Mouse (Mus musculus) CH12F3 (cell line): ENCODE data around the gene P2rx6.

Experiments used
- in situ Hi-C: fragments of 300-500 bp; cut with MboI; formaldehyde crosslinking; loops from 2 replicates; pipeline ENCODE4 v1.14.3; 2020; ENCODE audit warnings: low sequenced_read_pairs

P2rx6 gene

DNA sequence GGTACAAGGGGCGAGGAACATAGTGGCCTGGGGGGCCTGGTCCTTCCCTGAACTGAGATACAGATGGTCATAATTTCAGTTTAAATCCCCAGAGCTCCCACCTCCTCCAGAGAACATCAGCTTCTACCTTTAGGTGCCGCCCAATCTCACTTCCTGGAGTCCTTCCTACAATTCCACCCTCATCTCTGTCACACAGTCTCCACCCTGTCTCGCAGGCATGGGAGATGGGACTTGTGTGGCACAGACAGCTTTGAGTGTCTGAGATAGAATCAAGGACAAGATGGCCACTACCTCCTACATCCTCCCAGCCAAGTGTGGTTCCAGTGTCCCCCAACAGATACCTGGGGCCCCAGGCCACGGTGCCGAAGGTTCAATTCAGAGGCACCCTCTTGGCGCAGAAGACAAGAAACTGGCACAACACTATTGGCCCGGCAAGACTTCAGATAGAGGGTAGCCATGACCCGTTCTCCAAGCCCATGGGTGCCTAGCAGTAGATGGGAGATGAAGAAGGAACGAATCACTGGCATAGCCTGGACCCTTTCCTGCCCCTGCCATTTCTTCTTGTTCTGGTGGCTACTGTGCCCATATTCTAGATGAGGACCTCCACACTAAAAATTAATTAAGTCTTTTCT, 2.2 kb upstream of the P2rx6 start:
- in situ Hi-C loops = loop anchor here (10.0 kb wide), 1 partner anchor 55 kb away; the partner anchor contains the start of gene Smpd4

DNA sequence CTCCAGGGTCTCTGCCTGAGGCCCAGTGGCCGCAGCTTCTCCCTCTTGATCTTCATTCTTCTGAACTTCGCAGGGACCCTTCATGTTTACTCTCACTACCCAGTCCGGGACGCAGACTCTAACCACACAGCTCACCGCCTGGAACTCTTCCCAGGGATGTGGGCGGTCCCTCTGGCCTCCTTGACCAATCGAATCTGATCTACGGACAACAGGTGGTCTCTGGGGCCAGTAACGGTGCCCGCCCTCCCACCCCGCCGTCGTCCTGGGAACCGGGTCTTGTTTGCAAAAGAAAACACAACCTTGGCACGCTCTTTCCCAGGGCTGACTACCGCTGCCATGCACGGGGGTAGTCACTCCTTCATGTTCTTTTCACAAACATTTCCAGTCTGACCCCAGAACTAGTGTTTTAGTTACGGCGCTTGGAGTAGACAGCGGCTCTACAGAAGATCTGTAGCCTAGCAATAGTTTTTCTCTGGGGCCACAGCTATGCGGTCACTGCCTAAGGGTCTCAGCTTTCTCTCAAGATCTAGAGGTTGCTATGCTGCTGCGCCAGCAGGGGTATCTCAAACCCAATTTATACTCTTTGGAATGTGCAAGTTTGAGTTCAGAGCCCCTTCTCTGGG, 446 bp upstream of the P2rx6 start, which contains the start of gene Lrrc74b:
TSS of gene Lrrc74b (minus strand) at position 120 of the 623 bp plus-strand sequence.
- in situ Hi-C loops = no loop called here

DNA sequence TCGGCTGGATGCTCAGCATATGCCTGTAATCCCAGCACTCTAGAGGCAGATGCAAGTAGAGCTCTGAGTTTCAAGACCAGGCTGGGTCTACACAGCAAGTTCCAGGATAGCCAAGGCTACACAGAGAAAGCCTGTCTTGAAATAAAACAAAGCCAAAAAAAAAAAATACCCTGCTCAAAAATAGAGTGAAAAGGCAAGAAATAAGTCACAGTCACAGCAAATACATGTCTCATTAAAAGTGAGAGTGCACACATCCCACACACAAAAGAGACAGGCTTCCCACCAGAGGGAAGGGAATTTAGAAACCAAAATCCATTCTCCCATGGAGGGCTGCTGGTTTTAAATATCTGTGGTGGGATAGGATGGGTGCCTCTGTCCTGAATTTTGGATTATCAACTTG, 1.9 kb downstream of the P2rx6 start:
- in situ Hi-C loops = no loop called here

DNA sequence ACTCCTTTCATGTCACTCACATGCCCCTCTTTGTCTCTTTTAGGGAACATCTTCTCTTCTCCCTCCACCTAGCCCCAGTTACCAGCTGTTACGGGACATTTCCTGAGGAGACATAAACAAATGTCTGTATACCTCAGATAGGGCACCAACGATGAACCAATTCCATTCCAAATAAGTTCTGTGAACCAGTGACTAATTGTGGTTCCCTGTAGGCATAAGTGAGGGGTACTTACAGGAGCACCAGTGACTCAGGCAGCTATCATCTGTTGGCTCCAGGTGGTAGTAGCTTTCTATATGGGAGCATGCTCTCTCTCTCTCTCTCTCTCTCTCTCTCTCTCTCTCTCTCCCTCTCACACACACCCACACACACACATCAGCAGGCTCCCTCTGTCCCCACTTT, 2.5 kb downstream of the P2rx6 start:
- in situ Hi-C loops = no loop called here

DNA sequence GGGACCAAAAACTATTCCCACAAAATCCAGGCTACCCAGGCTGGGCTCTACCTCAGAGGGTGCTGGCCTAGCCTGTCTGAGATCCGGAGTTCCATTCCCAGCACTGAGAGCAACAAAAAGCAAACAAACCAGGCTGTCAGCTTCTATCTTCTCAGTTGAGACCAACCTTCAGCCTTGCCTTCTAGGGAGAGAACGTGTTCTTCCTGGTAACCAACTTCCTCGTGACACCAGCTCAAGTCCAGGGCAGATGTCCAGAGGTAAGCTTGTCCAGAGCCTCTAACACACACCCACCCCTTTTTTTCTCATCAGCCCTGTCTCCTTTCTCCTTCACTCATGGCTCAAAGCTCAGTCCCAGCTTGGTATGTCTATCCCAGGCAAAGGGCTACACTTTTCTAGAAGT, 3.1 kb downstream of the P2rx6 start:
- in situ Hi-C loops = no loop called here

DNA sequence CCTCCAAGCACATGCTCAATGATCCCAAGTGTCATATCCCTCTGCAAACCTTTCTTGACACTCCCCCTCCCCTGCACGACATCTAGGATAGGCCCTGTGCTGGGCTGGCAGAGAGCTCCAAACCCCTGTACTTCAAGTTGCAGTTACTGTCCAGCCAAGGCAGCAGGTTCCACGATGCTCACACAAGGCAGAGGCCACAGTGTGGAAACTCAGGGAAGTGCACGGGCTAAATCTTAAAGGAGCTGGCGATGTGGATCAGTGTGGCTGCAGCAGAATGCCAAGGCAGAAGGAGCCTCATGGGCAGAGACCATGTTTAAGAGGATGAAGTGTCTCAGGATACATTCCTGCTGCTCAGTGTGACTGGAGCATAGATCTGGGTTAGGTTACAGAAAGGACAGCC, 4.5 kb downstream of the P2rx6 start:
- in situ Hi-C loops = no loop called here

DNA sequence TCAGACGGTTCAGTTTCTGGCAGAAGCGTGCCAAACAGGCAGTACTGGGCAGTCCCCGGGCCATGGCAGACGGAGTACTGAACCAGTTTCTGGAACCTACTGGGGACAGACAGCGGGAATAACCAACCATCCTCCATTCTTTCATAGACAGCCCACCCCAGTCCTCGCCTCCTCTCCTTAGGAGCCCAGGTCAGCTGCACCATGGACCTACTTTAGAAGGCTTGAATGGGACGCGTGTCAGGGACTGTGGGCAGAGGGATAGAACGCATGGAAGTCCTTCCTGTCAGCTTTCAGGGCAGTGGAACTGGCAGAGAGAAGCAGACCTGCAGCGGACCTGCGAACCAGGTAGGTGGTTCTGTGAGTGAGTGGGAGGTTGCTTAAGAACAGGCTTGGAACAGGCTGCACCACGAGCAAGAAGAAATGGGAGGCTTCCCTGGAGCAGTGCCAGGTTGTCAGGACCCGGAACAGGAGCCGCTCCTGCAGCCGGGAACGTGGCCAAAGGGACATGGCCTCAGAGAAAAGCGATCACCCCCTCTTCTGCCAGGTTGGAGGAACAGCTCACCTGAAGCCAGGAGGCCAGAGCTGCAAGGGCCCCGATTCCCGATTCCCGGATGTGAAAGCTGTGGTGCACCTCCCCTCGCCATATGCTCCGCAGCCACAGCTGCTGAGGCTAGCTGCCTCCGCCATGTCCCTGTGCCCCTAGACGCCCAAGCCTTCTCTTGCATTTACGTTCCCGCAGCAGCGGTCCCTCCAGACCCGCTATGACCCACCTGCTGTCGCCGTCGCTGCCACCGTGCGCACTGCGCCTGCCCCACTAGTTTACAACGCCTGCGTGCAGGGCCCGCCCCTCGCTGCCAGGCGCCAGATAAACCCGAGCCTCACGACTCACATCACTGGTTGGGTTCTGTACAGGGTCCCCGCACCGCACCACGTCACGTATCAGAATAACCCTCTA, 14.5 kb downstream of the P2rx6 start:
- in situ Hi-C loops = no loop called here

DNA sequence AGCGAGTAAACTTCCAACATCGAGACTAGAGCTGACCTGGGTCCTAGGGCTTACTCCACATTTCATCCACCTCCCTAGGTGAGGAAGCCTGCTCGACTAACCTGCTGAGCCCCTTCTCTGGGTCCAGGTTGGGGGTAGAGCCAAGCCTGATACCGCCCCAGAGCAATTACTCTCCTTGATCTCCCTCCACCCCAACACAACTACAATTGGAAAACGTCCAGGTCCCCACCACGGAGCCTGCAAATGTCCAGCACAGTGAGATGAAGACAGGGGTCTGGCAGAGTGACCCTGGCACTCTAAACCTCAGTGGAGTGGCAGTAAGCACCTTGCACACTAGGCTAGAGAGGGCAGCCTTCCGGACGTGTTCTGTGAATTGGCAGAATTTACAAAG, 15.1 kb downstream of the P2rx6 start:
- in situ Hi-C loops = no loop called here

DNA sequence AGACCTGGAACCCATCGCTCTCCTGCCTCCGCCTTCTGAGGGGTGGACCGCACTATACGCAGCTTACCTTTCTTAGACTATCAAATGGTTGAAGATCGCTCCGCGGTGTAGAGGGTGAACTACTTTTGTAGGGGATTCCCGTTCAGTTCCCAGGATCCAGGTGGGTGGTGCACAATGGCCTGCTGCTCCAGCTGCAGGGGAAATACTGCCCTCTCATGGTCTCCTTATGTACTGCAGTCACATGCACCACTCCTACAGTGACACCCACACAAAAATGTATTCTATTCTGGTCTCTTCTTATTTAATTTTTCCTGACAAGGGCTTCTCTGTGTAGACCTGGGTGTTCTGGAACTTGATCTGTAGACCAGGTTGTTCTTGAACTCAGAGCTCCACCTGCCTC, 21.4 kb downstream of the P2rx6 start, which contains the start of gene Slc7a4:
TSS of gene Slc7a4 (minus strand) at position 151 of the 400 bp plus-strand sequence.
- in situ Hi-C loops = no loop called here

DNA sequence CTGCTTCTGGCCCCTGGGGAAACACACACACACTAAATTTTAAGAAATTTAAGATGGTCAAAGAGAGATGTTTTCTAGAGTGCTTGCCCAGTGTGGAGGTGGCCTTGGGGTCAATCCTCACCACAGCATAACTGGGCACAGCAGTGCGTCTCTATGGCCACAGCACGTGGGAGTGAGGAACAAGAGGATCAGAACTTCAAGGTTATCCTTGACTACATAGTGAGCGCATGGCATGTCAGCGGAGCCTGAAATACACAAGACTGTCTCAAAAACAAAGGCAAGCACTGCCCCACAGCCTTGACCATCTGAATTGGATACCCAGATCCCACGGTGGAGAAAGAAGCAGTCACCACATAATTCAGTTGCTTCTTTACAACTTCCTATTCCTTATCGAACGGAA, 22.9 kb downstream of the P2rx6 start:
- in situ Hi-C loops = no loop called here

DNA sequence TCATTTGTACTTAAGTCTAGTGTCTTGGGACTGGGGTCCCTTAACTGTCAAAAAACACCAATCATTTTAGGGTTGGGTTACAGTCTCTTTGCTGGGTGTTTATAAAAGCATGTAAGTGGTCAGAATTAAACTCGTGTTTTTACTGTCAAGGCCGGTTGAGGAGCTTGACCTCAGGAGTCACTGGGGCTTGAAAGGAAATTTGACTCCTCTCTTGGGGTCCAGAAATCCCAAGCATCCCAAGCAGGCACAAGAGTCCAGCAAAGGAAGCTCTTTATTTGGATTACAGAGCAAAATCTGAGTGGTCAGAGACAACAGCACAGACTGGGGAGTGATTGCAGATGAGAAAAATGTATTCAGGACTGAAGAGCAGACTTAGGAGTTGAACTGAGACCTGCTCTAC, 29.0 kb downstream of the P2rx6 start:
- in situ Hi-C loops = no loop called here

DNA sequence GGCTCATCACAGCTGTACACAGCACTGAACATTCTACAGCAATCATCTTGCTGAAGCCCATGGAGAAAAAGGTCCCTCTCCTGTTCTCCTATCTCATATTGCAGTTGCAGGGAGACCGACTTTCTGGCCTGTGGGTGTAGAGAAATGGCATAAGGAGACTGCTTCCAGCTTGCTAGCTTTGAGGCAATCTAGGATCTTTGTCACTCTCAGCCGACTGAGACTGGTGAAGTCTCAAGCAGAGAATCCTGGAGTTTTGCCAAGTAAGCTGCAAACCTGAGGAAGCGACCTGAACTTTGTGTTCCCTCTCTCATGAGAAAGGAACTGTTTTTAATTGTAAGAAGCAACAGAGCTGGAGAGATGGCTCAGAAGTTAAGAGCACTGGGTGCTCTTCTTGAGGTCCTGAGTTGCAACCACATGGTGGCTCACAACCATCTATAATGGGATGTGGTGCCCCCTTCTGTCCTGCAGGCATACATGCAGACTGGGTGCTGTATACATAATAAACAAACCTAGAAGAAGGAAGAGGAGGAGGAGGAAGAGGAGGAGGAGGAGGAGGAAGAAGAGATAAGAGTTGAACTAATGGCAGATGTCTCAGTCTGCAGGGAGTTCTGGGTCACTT, 39.4 kb downstream of the P2rx6 start:
- in situ Hi-C loops = no loop called here

DNA sequence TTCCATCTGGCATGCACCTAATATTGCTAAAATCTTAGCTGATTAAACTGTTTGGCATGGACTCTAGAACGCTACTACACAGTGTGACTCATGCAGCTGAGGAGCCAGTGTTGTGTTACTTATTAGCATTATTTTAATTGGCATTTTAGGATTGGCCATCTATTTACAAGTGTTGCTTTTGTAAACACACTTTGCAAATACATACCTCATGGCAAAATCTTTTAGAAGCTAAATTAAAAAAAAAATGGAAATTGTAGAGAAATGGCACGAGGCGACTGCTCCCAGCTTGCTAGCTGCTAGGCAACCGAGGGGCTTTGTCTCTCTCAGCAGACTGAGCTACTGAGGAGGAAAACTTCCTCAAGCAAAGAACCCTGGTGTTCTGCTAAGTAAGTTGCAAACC, 43.3 kb downstream of the P2rx6 start:
- in situ Hi-C loops = no loop called here

DNA sequence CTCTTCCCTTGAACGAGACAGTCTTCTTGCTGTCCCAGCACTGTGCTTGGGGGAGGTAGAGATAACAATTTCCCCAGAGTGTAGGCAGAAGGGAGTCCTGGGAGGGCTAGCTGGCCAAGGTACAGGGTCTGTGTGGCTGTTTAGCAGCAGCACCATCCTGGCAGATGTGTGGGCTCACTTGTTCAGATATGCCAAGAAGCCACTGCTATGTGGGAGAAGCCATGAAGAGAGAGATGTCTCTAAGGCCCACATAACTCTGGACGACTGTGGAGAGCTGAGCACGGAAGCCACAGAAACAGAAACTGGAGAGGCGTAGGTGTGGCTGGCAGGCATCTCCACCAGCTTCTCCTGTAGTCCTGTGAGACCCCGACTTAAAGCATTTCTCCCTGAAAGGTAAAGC, 44.0 kb downstream of the P2rx6 start:
- in situ Hi-C loops = no loop called here

DNA sequence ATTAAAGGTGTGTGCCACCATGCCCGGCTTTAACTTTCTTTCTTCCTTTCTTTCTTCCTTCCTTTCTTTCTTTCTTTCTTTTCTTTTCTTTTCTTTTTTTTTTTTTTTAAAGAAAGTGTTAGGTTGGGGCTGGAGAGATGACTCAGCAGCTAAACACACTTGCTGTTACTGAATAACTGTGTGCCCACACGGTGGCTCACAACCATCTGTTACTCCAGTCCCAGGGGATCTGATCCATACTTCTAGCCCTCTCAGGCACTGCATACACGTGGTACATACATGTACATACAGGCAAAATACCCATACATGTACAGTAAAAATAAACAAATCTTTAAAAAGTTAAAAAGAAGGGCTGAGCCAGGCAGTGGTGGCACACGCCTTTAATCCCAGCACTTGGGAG, 49.7 kb downstream of the P2rx6 start:
- in situ Hi-C loops = loop anchor here (10.0 kb wide), 1 partner anchor 57 kb away; no protein-coding TSS in a partner anchor

DNA sequence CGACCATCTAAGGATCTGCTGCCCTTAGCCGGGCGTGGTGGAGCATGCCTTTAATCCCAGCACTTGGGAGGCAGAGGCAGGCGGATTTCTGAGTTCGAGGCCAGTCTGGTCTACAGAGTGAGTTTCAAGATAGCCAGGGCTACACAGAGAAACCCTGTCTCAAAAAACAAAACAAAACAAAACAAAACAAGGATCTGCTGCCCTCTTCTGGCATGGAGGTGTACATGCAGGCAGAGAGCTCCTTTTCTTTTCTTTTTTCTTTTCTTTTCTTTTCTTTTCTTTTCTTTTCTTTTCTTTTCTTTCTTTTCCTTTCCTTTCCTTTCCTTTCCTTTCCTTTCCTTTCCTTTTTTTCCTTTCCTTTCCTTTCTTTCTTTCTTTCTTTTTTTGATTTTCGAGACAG, 53.1 kb downstream of the P2rx6 start:
- in situ Hi-C loops = loop anchor here (10.0 kb wide), 1 partner anchor 60 kb away; no protein-coding TSS in a partner anchor

DNA sequence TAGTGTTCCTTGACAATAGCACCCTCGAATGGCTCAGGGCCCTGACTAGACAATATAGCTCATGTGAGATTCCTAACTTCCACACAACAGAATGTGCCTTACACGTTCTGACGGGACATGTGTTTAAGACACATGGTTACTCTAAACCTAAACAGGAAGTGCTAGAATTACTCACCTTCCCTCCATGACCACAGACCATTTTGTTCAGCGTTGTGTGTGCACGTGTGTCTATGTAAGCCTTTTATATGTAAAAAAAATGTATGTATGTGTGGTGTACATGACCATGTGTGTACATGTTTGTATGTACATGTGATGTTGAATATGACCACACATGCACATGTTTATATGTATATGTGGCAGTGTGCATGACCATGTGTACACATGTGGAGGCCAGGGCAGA, 54.5 kb downstream of the P2rx6 start:
- in situ Hi-C loops = loop anchor here (10.0 kb wide), 1 partner anchor 61 kb away; no protein-coding TSS in a partner anchor

DNA sequence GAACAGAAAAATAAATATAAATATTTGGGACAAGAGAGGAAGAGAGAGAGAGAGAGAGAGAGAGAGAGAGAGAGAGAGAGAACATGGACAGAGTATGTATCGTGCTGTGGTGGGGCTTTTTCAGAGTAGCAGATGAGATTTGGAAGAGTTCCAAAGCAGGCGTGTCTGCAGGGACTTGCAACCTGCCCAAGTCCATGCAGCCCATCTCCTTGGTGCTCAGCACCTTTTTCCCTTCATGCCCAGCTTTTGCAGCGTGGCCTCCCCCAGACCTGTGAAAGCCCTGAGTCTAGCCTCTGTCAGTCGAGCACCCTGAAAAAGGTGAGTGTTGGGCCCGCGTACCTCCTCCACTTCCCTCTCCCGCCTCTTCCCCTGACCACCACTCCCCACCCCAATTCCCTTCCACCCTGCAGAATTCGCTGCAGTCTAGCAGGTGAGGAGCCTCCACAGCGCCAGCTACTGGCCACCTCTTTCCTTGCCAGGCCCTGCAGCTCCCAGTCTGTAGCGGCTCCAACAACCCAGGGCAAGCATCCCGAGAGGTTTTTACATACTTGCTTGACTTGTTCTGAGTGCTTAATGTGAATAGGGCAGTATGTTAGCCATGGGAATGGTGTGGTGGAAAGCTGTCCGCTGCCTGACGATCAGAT, 56.4 kb downstream of the P2rx6 start:
- in situ Hi-C loops = loop anchor here (10.0 kb wide), 1 partner anchor 63 kb away; no protein-coding TSS in a partner anchor

DNA sequence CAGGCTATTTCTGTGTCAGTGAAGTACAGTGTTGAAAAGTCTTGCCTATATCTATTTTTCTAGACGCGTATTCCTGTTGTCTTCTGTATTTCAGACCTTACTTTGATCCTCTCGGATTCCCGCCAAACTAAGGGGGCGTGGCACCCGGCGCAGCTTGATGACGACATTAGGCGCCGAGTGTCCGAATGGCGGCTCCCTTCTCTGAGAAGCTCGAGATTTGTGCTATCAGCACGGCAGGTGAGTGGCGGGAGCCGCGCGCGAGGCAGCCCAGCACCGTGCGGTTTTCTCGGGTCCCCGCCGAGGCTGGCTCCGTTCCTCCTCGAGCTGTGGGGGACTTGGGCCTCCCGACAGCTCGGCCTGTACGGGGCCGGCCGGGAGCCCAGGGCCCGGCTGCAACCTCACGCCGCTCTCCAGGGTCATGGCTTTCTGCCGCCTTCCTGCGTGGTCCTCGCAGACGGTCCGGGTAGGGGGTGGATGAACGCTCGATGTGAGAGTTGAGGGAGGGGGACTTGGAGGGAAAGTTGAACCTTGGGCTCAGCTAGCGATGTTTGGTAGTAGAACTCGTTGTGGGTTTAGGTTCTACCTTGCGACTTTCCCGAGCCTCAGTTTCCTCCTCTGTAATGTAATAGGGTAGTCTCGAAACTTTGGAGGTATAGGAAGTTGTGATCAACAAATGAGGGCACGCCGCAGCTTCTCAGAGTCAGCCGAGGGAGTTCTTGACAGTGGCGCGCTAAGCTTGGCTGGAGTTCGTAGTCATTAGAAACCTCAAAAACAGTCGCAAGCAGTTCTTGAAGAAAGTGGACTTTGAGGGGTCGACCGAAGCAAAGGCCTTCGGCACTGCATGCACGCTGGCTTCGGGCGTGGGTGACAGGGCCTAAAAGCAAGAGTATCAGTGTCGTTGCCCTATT, 57.8 kb downstream of the P2rx6 start, which contains the start of gene Smpd4:
TSS of gene Smpd4 (plus strand) at position 157 of the 908 bp plus-strand sequence.
- in situ Hi-C loops = loop anchor here (10.0 kb wide), 1 partner anchor 65 kb away; no protein-coding TSS in a partner anchor
